Mouse (Mus musculus) brain, embryonic 14.5 days (tissue): ENCODE measurements around the gene Ilf3.

Experiments used
- CTCF ChIP-seq: fragments of 200-500 bp; IDR thresholded peaks from 2 replicates; pipeline ENCODE4 v1.5.1; 2012; ENCODE audit warnings: inconsistent platforms, mild to moderate bottlenecking, moderate library complexity, borderline replicate concordance; ENCODE audit not compliant: insufficient read depth, insufficient read length; ENCODE audit errors: extremely low read depth
- POLR2A ChIP-seq: fragments of 200-500 bp; IDR thresholded peaks from 2 replicates; pipeline ENCODE4 v1.6.1; 2012; ENCODE audit warnings: mild to moderate bottlenecking, inconsistent platforms, borderline replicate concordance; ENCODE audit not compliant: poor library complexity, insufficient read depth, insufficient read length, severe bottlenecking; ENCODE audit errors: extremely low read depth

DNA sequence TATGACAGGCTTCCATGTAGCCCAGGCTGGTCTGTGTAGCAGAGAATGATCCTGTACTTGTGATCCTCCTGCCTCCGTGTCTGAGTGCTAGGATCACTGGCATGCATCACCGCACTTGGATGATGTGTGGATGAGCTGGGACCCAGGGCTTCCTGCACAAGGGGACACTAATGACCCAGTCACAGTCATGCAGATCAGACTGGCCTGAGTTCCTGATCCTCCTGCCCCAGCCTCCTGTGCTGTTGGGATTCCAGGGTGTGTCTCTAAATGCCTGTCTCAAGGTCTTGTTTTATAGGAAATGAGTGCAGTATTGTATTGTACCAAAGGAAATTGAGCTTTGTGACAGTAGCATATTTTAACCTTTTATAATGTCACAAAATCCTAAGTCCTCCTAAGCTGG, 50.2 kb downstream of the Ilf3 start:
- no peak for TF ChIP-seq POLR2A
- no peak for TF ChIP-seq CTCF
